Mouse (Mus musculus) heart, embryonic 14.5 days (tissue): ENCODE results near the gene Heg1. TPM values are rescaled to one million over a fixed set of nuclear protein-coding genes. Genes with fewer than 3 reads are reported as not detected.

Experiments used
- ATAC-seq: fragments of 200-750 bp; cut with Nextera tagmentation; 2 replicates; pipeline ENCODE4 v1.8.0; 2017; ENCODE audit warnings: low read depth, moderate TSS enrichment; ENCODE audit not compliant: insufficient number of reproducible peaks, insufficient read depth, low FRiP score
- H3K27ac ChIP-seq, 2 experiments: fragments of 200-500 bp in 1 of 2; fragments of 300-500 bp in 1 of 2; sonication (generic) in 1 of 2; replicated peaks in 1 of 2; 2 replicates each; pipeline ENCODE4 v1.5.1; 2012 to 2014; ENCODE audit warnings: low read depth in 2 of 2, low read length in 2 of 2, control low read depth in 1 of 2, mild to moderate bottlenecking in 1 of 2, mixed read lengths in 1 of 2; ENCODE audit not compliant: control insufficient read depth in 1 of 2, insufficient read depth in 1 of 2
- H3K27me3 ChIP-seq: fragments of 300-500 bp; sonication (generic); 2 replicates; pipeline ENCODE4 v1.6.1; 2014; ENCODE audit warnings: mild to moderate bottlenecking, low read length, control low read depth; ENCODE audit not compliant: control insufficient read depth, insufficient read depth
- H3K36me3 ChIP-seq: fragments of 300-500 bp; sonication (generic); 2 replicates; pipeline ENCODE4 v1.6.1; 2014; ENCODE audit warnings: mild to moderate bottlenecking, control low read depth, low read length, mixed read lengths; ENCODE audit not compliant: control insufficient read depth, insufficient read depth
- H3K4me1 ChIP-seq, 2 experiments: fragments of 200-500 bp in 1 of 2; fragments of 300-500 bp in 1 of 2; sonication (generic) in 1 of 2; 2 replicates each; pipeline ENCODE4 v1.6.1; 2012 to 2014; ENCODE audit warnings: low read length in 2 of 2, control low read depth in 1 of 2, mixed read lengths in 1 of 2; ENCODE audit not compliant: control insufficient read depth in 2 of 2, insufficient read depth in 2 of 2
- H3K4me2 ChIP-seq: fragments of 300-500 bp; sonication (generic); 2 replicates; pipeline ENCODE4 v1.6.1; 2014; ENCODE audit warnings: mild to moderate bottlenecking, low read length
- H3K4me3 ChIP-seq, 2 experiments: fragments of 200-500 bp in 1 of 2; fragments of 300-500 bp in 1 of 2; sonication (generic) in 1 of 2; 2 replicates each; pipeline ENCODE4 v1.5.1; 2012 to 2014; ENCODE audit warnings: low read length in 2 of 2, mild to moderate bottlenecking in 2 of 2, control low read depth in 1 of 2, low read depth in 1 of 2, moderate library complexity in 1 of 2; ENCODE audit not compliant: control insufficient read depth in 1 of 2, insufficient read depth in 1 of 2
- H3K9ac ChIP-seq: fragments of 300-500 bp; sonication (generic); 2 replicates; pipeline ENCODE4 v1.6.1; 2014; ENCODE audit warnings: mild to moderate bottlenecking, low read length
- H3K9me3 ChIP-seq: fragments of 300-500 bp; sonication (generic); 2 replicates; pipeline ENCODE4 v1.6.1; 2016; ENCODE audit warnings: low read length, control low read depth; ENCODE audit not compliant: control insufficient read depth
- WGBS: fragments of 180-500 bp; shearing (Covaris S2); extraction: QIAGEN DNeasy Blood & Tissue Kit; methylation state at CpG from one replicate; pipeline ENCODE4 v1.1.7; 2014; 5-methylcytosine and 5-hydroxymethylcytosine counted together
- polyA plus RNA-seq: library from polyadenylated mRNA; unstranded; fragments of >200 nt; fragmentation: Nextera tagmentation; extraction: Ambion mirVana; gene quantifications from 2 replicates; pipeline ENCODE4 v1.2.1, GENCODE M21; 2014

Gene Heg1
- polyA plus RNA-seq, 1 experiment from 2014 or later, result 40.5 TPM

DNA sequence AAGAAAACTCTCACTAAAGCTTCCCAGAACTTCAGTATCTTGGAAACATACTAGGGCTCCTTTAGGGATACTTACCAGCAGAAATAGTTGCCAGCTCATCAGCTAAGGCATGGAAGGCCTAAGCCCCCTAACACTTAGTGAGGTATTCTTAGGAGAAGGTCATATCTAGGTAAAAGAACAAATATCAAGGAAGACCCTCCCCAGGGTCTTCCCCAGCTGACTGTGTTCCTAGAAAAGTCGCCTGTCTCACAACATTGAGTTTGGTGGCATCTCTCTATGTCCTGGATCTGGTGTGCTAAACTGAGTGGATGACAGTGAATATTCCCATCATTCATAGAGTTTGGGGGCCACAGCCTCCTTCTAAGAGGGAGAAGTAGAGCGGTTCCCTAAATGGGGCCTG is 13.2 kb upstream of the Heg1 start:
- Histone ChIP-seq H3K9ac (no peak overlapping the region), H3K27ac (no peak overlapping the region), H3K4me2 (no peak overlapping the region), H3K4me1 (peaks cover 10 to 11% of the 10 kb centered on the region in 2 experiments), H3K36me3 (no peaks in the 10 kb centered on the region), H3K27me3 (no peaks in the 10 kb centered on the region), H3K9me3 (no peaks in the 10 kb centered on the region), H3K4me3 (no peak overlapping the region)
- WGBS, result 87% methylated on average over 2 of the region's 2 CpGs
- ATAC-seq, result no peak

GRCm38 (mm10) chr16:33672188-33672587 is 12.0 kb upstream of the Heg1 start:
- Histone ChIP-seq H3K9ac (no peak overlapping the region), H3K4me3 (no peak overlapping the region), H3K27ac (no peak overlapping the region), H3K9me3 (no peaks in the 10 kb centered on the region), H3K4me2 (no peak overlapping the region), H3K27me3 (no peaks in the 10 kb centered on the region), H3K4me1 (peaks cover 20 to 22% of the 10 kb centered on the region in 2 experiments), H3K36me3 (no peaks in the 10 kb centered on the region)
- WGBS, result 75% methylated on average over 3 of the region's 4 CpGs
- ATAC-seq, result no peak

DNA sequence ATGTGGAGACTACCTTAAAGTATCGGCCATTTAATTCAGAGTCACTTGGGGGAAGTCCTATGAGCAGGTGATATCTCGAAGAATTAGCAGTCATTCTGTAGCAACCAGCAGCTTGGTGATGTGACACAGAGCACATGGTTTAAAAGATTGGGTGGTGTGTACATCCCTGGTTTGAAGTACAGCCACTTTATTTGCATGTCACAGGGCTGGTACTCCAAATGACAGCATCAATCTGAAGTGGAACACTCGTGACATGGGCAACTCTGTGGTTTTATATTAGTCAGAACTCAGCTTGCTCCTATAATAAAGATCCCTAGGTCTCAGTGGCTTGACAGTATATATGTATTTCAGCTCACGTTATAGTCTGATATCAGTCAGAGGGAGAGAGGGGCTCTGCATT is 11.5 kb upstream of the Heg1 start:
- Histone ChIP-seq H3K9me3 (no peaks in the 10 kb centered on the region), H3K4me3 (no peak overlapping the region), H3K9ac (no peak overlapping the region), H3K4me2 (no peak overlapping the region), H3K36me3 (no peaks in the 10 kb centered on the region), H3K27ac (no peak overlapping the region), H3K27me3 (no peaks in the 10 kb centered on the region), H3K4me1 (peaks cover 22 to 26% of the 10 kb centered on the region in 2 experiments)
- ATAC-seq, result no peak
- WGBS, result 70% methylated on average over 4 of the region's 4 CpGs

- H3K27me3 ChIP-seq, result no peaks in the 10 kb centered on the region
- H3K9me3 ChIP-seq, result no peaks in the 10 kb centered on the region
- no peak overlapping the region for H3K9ac ChIP-seq
- 43% methylated on average over 14 of the region's 14 CpGs for WGBS
- no peak overlapping the region for H3K4me2 ChIP-seq
- H3K36me3 ChIP-seq, result no peaks in the 10 kb centered on the region
- H3K4me1 ChIP-seq, result peaks cover 23 to 31% of the 10 kb centered on the region in 2 experiments
- H3K4me3 ChIP-seq, result no peak overlapping the region
- no peak for ATAC-seq
- H3K27ac ChIP-seq, result no peak overlapping the region
Measured at GRCm38 (mm10) chr16:33673530-33674109, 10.6 kb upstream of the Heg1 start.

GRCm38 (mm10) chr16:33675151-33675847 is 8.9 kb upstream of the Heg1 start:
- peak overlapping the region in 1 of 2 experiments; percentile 73; a peak in 1 of 4 replicates for H3K27ac ChIP-seq
- peaks cover 25 to 29% of the 10 kb centered on the region in 2 experiments for H3K4me1 ChIP-seq
- no peak overlapping the region for H3K9ac ChIP-seq
- no peaks in the 10 kb centered on the region for H3K36me3 ChIP-seq
- H3K27me3 ChIP-seq, result no peaks in the 10 kb centered on the region
- ATAC-seq, result no peak
- H3K4me2 ChIP-seq, result no peak overlapping the region
- WGBS, result 87% methylated on average over 10 of the region's 10 CpGs
- H3K9me3 ChIP-seq, result no peaks in the 10 kb centered on the region
- no peak overlapping the region for H3K4me3 ChIP-seq

- Histone ChIP-seq H3K27ac (peak overlapping the region in 1 of 2 experiments; percentile 73; a peak in 1 of 4 replicates), H3K9me3 (no peaks in the 10 kb centered on the region), H3K4me1 (peaks cover 22 to 29% of the 10 kb centered on the region in 2 experiments), H3K36me3 (no peaks in the 10 kb centered on the region), H3K4me2 (no peak overlapping the region), H3K9ac (no peak overlapping the region), H3K27me3 (no peaks in the 10 kb centered on the region), H3K4me3 (no peak overlapping the region)
- 40% methylated on average over 3 of the region's 3 CpGs for WGBS
- ATAC-seq, result no peak
Measured at GRCm38 (mm10) chr16:33675848-33676184, 8.4 kb upstream of the Heg1 start.

DNA sequence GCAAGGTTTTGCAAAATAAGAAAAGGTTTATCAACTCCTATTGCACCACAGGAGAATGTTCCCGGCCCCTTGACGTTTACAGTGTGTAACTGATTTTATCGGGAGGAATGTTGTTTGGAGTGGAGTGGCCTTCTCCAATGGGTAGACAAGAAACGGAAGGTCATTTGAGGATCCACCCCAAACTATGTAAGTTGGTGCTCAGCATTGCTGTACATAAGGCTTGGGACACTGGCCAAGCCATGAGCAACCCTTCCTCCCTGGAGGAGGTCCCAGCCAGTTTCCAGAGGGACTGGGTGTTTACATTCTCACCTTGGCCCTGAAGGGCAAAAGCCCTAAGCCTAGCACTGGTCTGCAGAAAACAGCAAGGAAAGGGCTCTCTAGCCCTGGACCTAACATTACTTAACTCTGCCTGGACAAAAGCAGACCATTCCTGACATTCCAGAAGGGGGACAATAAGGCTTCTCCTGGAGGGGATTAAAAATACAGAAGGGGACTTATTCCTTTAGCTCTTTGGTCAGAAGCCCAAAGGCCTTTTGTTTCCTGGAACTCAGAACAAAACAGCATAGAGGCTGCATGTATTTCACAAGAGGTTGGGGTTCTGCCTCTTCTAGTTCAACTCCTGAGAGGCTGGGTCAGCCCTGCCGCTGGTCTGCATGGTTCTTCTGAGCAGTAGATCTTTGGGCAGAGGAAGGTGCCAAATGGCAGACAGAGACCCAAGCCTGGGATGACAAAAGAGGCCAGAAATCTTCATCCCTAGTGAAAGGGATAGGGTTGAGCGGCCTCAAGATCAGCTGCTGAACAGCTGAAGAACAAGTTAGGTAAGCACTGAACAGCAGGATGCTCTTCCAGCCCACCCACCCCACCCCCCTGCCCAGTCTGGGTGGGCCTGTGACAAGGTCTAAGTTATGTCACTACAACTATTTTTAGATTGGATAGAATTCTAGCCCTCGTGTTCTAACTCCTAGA is 7.5 kb upstream of the Heg1 start:
- Histone ChIP-seq H3K9ac (0 out of 2 replicates have a peak overlapping the region, but pooled peaks have one; percentile 14), H3K9me3 (no peaks in the 10 kb centered on the region), H3K4me1 (peaks cover 22 to 32% of the 10 kb centered on the region in 2 experiments), H3K27ac (peak overlapping the region; percentile 33 to 73), H3K27me3 (no peaks in the 10 kb centered on the region), H3K36me3 (no peaks in the 10 kb centered on the region), H3K4me3 (no peak overlapping the region), H3K4me2 (no peak overlapping the region)
- no peak for ATAC-seq
- WGBS, result 28% methylated on average over 7 of the region's 7 CpGs
